Mouse (Mus musculus) CD4-positive, CD25-positive, alpha-beta regulatory T cell, adult 2 months (primary cell): Measurements from ENCODE around the gene Cyb561d2.

Experiments used
- DNase-seq: peaks from one replicate; pipeline ENCODE4 v3.0.0-alpha.2; 2012; ENCODE audit warnings: low read depth, low spot score

The Cyb561d2 gene

DNA sequence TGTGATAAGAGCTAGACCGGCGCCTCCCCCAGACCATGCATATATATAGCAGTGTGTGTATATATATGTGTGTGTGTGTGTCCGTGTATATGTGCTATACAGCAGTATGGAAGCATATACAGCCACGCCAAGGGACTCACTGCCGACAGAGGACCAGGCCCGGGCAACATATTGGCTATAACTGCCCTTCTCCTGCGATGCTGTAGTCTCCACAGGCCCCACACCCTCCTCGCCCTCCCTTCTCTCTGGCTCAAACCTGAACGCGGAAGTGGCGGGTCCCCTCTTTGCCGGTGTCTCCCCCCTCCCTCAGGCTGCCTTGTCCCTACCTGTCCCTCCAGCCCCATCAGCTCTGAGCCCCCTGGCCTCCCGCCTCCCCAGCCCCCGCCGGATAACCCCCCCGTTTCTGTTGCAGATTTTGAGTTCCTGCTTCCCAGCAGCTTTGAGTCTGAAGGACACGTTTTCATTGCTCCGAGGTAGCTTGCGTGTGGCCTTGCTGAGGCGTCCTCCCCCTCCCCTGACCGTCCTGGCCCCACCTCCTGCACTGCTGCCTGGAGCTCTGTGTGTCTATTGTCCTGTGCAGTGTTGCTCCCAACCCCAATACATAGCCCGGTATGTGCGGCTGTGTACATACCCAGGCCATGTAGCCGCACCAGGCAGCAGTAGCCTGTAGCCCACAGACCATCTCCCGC lies 20.1 kb downstream of the Cyb561d2 start:
- peak; percentile 58 for DNase-seq

DNA sequence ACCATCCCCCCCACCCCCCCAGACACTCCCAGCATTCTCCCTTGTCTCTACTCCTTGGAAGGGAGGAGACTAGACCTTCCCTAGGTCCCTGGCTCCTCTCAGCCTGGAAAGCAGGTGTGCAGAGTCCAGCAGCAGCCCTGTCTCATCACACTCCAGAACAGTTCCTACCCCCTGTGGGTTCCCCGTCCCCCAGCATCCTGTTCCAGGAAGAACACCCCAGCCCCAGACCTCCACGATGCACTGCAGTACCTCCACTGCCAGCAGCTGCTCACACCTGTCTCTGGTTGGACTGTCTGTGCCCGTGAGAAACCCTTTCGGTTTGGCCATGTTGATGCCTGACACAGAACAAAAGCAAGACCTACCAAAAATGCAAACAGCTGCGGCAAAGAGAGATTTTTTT lies 20.8 kb downstream of the Cyb561d2 start:
- DNase-seq, result peak; percentile 47

DNA sequence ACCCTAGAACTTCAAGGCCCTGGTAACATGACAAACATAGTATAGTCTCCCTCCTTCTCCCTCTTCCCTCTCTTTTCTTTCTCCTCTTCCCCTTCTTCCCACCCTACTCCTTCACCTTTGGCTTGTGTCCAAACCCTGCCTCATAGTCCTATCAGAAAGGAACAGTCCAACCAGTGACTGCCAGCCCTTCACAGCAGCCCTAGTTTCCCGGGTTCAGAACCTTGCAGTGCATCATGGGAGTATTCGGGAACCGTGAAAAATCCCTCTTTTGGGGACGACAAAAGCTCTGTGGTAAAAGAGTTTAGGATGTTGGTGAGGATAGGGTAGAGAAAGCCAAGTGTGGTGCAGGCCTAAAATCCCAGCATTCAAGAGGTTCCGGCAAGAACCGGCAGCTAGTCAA lies 21.7 kb downstream of the Cyb561d2 start:
- DNase-seq, result no peak

DNA sequence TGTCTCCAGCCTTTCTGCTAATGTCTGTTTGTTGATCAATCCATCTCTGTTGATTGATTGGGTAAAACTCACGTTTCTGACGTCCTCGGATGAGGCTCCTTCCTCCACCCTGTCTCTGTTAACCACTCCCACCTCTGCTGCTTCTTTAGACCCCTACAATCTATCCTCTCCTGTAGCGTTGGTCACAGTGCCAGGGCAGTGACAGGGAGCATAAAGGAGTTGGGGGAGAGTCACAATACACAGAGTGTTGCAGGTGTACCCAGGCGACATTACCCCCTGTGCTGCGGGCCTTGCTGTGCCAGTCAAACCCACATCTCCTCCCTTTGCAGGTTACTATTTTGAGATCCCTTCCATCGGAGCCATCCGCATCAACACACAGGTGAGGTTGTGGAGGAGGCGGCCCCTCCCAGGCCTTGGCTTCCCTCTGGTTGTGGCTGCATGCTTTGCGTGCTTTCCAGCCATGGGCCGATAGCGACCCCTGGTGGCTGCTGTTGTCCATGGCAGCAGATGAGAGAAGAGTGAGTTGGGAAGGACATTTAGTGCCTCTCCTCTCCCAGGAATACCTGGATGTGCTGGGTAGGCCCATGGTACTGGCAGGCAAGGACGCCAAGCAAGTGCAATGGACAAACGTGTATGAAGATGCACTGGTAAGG lies 27.6 kb downstream of the Cyb561d2 start:
- peak; percentile 88 for DNase-seq

DNA sequence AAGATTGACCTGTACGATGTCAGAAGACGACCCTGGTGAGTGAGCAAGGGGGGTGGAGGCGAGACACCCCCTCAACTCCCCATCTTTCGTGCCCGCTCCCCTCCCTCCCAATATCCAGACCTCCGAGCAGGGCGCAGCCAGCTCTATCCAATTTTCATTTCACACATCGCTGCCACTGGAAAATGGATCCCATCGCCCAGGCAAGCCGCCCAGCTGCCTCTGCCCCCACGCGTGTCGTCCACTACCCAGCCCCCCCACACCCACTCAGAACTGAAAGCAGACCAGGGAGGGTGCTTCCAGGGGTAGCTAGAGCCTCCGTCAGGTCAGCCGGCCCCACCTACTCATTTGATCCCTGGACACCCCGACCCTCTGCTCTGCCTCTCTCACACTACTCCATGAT lies 29.7 kb downstream of the Cyb561d2 start:
- DNase-seq, result no peak

DNA sequence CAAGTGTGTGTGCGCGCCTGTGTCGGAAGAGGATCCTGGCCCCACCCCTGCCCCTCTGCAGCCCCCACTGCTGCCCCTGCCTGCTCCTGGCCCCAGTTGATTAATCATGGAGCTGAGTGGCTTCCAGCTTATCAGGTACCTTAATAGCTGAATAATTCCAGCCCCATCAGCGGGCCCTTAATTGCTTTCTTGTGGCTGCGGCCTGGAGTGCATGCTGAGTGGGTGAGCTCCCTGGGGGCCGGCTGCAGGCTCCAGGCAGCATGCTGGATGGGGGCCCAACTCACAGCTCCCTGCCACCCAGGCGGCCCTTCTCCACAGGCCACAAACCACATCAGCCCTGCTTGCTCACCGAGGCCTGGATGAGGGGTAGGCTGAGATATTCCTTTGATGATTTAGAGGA lies 30.6 kb downstream of the Cyb561d2 start:
- no peak for DNase-seq

DNA sequence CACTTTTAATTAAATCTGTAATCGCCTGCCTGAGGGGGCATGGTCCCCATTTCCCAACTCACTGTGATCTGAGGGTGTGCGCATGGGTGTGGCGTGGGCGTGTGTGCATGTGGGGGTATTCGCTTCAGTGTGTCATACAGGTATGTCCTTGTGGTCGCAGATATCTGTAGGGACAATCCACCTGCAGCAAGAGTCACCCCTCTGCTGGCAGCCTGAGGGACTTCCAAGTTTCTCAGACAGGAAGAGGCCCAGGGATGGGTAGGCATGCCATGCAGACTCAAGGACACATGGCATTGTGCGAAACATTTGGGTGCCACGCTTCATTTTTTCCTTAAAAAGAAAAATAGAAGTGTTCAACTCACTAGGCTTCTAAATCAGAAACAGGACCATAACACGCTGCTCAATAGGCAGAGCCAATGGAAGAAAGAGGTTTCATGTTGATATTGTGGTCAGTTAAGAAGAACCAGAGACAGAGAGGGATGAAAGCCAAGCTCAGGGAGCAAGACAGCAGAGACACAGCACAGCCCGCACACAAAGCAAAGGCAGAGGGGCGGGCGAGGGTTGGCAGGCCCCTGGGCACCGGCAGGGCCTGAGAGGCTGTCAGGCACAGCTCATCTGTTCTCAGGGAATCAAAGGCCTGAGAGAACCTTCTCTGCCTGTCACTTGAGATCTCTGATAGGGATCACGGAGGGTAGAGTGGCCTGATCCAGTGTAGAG lies 31.5 kb downstream of the Cyb561d2 start:
- no peak for DNase-seq

DNA sequence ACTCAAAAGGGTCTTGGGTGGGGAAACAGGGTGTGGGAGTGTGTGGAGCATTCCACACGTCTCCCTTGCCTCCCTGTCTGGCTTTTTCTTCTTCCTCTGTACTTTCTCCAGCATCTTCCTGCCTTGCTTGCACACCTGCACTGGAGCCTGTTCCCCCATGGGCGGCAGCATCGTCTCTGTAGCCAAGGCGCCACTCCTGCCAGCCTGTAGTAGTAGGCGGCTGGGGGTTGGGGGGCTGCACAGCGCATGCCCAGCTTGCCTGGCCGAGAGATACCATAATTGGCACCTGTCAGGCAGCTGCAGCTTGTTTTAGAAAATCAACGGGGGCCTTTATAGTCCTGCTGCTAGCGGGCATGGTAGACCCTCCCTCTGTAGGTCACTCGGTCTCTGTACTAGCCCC lies 33.7 kb downstream of the Cyb561d2 start:
- no peak for DNase-seq

DNA sequence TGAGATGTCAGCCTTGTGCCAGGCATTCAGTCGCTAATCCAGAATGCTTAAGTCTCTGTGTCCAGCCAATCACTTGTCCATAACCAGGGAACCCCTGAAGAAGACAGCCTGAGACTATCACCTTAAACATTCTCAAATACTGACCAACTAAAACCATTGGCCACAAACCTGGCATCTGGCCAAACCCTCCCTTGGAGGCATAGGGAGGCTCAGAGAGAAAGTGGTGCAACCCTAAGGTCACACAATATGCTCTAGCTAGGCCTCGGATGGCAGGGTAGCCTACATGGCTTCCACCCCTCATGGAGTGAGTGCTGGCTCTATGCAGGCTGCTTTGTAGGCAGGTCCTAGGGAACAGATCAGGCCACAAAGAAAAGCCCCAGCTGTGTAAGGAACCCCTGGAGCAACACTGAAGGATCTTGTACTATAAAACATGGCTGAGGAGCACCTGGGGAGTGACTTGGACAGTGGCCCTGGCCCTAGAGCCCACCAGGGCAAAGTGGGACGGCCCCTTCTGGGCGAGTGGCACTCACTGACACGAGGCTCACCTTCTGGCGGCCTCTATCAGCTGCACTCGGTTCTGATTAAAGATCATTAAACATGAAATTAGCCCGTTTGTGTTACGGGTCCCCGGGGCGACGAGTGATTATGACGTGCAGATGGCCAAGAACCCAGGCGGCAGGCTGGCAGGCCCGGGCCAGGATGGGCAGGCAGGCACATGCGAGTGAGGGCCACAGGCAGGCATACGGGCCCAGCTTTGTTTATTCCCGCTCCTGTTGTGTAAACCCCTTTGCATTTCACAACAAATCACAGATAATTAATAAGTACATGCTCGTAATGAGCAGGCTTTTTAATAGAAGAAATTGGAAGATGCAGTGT lies 37.1 kb downstream of the Cyb561d2 start:
- no peak for DNase-seq

DNA sequence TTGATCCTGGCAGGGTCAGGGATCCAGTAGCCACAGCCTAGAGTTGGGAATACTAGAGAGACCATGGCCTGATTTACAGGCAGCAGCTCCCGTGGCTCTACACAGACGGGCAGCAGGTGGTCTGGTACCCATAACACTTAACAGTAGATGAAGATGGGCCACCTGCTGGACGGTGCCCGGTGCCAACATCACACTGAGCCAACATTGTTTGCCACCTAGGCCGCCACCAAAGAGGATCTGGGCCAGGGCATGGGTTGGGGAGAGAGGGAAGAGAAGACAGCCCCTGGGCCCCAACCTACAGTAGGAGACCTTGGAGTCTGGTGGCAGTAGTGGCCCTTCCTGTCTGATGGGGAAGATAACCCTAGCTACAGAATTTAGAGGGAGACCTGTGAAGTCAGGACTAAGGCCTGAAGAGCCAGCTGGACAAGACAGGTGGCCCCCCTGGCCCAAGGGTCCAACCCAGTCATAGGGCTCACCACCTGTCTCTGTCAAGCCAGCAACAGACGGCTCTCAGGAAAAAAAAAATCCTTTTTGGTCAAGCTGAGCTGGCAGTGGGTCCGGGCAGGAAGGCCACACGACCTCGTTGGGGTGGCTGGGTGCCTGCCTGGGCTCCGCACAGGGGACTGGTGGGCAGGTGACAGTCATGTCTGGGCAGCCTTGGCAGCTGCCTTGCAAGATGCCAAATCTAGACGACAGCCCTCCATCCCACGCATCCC lies 39.7 kb downstream of the Cyb561d2 start:
- no peak for DNase-seq

DNA sequence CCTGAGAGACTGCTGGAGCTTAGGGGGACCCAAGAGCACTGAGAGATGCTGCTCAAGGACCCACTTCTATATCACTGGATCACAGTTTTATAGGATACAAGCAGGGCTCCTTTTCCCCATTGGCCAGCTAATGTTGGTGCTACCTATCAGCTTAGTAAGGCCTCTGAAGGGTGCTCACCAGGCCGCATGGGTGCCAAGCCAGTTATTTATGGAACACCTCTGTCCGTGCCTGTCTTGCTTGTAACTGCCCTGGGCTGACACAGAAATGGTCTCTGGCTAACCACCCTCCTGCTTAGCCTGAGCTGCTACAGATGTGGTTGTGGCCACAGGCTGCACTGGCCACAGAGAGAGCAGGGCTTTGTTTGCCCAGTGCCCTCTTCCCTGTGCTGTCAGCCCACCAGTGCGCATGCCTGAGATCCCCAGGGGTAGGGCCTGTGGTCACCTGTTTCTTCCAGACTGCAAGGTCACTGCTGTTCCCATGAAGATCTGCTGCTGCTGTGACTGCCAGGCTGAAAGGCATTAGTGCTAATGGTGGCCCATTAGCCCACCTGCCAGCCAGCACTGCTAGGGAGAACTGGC lies 41.2 kb downstream of the Cyb561d2 start:
- DNase-seq, result no peak

DNA sequence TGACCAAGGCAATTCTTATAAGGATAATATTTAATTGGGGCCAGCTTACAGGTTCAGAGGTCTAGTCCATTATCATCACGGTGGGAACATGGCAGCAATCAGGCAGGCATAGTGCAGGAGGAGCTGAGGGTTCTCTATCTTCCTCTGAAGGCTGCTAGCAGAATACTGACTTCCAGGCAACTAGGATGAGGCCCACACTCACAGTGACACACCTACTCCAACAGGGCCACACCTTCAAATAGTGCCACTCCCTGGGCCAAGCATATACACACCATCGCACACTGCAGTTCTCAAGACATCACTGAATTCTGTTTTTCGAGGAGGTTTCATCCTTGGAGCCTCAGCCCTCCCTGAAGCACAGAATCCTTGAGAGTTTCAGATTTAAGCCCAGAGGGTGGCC lies 45.6 kb downstream of the Cyb561d2 start:
- DNase-seq, result no peak

DNA sequence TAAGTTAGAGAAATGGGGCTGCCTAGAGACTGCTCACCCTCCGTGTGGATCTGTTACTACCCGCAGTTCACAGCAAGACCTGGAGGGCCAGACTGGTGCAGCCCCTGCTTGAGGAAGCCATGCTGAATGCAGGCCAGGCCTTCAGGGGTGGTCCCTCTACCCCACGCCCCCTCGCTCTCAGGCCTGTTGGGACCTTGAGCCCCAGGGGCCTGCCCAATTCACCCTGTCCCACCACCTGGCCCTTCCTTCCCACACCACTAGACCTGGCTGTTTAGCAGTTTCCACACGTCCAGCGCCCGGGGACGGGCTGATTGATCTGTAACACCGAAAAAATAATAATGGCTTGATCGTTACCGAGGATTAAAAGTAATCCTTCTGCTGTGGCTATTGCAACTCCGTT lies 47.8 kb downstream of the Cyb561d2 start:
- no peak for DNase-seq

DNA sequence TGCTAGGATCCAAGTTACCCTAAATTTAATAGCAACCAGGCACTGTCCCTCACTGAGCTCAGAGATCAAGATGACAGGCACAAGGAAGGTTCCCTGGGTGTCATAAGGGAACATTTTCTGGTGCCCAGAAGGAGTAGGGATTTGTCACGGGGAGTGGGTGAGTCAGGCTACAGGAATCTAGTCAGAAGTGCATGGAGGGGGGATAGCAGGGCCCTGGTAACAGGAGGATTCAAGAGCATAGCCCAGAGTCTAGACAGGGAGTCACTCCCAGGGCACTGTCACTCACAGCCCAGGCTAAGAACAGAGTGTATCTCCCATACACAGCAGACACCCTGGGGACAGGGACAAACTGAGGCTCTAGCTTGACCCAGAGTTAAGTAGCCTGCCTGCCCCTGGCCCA lies 48.5 kb downstream of the Cyb561d2 start:
- DNase-seq, result no peak

DNA sequence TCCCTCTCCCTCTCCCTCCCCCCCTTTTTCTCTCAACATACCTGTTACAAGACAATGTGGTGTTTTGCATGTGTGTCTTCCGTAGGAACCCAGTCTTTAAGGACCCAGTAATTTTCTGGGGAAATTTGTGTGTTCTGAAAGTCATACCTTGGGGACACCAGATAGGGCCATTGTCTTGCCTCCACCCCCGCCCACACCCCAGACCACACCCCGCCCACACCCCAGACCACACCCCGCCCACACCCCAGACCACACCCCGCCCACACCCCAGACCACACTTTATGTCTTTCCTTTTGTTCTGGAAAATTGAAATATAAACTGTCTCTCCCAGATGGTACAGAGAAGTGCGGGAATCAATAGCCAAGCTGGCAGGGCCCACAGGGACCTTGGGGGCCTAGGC lies 51.4 kb downstream of the Cyb561d2 start:
- no peak for DNase-seq

DNA sequence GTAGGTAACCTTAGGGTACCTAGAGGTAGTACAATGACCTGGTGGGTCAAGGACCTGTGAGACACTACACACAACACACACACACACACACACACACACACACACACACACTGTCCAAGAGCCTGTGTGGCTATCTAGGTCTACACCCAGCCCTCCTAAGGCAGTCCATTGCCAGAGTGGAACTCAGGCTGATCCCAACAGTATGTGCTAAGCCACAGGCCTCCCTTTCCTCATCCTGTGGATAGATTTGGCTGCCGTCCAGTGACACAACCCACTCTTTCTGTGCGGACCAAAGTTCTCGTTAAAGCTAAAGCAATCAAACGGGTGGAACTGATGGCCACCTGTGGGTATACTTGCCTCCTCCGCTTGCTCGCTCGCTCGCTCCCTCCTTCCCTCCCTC lies 51.8 kb downstream of the Cyb561d2 start:
- DNase-seq, result no peak
